Mouse (Mus musculus): ENCODE results near the gene Slc9a5.

Gene Slc9a5

DNA sequence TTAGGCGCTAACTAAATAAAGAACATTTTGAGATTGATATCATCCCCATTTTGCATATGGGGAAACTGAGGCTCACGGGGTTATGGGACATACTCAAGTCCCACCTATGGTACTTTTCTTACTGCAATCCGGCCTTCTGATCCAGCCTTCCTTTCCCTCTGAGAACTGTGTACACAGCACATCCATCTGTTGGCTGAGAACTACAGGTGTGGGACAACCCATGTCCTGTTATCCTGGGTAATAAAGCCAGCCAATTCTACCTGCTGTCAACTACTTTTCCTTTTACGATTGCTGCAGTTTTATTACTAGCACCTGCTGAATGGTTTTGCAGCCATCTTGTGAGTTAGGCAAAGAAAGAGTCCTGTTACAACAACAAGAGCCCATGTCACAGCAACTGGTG lies 5.9 kb downstream of the Slc9a5 start:
- DNase-seq (ENCODE audit: low spot score in 2 of 2): no peak

DNA sequence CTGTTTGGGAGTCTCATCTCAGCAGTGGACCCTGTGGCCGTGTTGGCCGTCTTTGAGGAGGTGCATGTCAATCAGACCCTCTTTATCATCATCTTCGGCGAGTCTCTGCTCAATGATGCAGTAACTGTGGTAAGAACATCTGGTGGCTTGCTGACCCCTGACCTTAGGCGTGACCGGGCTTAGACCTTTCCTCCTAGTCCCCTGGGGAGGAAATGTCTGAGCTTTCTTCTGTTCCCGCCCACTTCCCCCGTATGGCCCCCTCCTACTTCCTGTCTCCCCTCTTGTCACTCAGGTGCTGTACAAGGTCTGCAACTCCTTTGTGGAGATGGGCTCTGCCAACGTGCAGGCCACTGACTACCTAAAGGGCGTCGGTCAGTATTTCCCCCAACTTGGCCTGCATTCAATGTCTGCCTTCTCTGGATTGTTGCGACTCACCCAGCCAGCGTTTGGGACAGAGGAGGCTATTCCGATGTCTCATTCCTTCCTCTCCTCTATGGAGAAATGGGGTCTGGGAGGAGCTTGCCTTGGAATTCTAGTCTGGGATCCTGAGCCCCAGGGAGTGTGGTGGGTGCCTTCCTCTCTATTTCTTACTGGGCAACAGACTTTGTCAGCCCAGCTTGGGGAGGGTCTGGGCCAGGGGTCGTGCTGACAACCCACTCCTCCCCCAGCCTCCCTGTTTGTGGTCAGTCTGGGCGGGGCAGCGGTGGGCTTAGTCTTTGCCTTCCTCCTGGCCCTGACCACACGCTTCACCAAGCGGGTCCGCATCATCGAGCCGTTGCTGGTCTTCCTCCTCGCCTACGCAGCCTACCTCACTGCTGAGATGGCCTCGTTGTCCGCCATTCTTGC lies 6.8 kb downstream of the Slc9a5 start:
- no peak for DNase-seq (ENCODE audit: low spot score in 2 of 2)

DNA sequence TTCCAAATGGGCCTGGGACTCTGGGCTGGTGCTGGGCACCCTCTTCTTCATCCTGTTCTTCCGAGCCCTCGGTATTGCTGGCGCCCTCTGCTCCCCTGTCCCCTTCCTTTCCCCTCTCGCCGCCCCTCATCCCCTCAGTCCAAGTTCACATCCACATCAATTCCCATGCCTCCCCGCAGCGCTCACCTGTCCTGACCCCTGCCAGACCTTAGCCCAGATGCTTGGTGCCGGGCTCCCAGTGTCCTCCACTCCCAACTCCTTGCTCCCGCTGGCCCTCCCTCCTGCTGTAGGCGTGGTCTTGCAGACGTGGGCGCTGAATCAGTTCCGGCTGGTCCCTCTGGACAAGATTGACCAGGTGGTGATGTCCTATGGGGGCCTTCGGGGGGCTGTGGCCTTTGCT lies 8.0 kb downstream of the Slc9a5 start:
- DNase-seq (ENCODE audit: low spot score in 2 of 2): no peak

DNA sequence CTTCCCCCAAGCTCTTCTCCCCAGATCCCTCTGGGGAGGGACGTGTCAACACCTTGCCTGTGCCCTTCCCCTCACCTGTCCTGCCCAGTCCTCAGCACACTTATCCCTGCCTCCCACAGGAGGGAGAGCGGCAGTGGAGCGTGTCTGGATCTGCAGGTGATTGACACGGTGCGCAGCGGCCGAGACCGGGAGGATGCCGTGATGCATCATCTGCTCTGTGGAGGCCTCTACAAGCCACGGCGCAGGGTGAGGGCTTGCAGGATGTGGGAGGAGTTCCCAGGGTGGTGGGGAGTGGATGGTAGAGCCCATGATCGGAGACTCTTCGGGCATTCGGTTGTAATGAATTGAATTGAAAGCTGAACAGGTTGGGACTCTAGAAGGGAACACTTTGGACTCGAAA lies 10.6 kb downstream of the Slc9a5 start:
- no peak for DNase-seq (ENCODE audit: low spot score in 2 of 2)

DNA sequence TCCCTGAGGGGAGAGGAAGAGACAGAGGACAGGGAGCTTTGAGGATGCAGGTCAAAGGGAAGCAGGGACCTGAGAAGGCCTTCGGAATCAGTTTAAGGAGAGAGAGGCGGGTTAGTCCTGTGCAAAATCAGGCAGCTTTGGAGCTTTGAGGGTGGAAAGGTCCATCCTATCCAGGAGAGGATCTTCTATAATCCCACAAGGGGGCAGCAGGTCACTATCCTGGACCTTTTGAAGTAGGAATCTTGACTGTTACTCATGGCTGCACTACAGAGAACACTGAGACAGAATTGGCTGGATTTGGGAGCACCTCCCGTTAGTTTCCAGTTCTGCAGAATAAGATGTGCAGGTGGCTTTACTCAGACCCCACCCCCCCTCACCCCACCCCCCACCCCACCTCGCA lies 11.0 kb downstream of the Slc9a5 start:
- DNase-seq (ENCODE audit: low spot score in 2 of 2): no peak

DNA sequence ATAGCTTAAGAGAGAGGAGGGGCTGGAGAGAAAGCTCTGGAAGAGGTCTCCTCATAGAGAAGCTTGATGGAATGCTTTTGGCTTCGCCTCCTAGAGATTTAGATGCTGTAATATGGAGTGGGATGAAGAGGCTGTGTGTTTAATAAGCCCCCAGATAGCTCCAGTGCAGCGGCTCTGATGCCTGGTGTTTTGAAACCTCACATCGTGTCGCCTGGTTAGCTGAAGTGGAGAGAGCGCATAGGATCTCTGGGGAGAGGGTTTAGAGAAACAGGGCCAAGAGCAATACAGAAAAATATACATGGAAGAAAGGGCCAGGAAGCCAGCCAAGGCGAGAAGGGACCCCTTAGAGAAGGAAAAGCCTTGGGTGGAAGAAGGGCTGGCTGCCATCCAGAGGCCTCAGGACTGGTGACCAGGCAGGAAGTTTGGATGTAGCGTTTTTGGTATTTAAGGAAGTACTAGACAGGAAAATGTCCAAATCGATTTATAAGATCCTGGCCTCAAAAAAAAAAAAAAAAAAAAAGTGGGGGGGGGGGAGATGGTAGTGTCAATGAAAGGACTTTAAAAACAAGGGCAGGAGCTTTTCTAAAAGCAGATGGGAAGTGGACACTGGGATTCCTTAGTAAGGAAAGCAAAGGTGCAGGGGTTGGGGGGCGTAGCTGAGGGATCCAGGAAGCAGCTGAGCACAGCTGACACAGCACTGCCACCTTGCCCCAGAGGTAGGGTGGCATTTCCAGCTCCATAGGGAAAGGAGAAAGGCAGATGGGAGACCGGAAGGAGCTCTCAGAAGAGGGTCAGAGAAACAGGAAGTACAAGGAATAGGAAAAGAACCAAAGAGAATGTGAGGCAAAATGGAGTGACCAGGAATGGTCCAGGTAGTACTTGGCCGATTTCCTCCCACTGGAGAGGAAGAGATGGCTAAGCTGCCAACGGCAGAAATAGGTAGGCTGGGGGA lies 13.4 kb downstream of the Slc9a5 start:
- no peak for DNase-seq (ENCODE audit: low spot score in 2 of 2)

DNA sequence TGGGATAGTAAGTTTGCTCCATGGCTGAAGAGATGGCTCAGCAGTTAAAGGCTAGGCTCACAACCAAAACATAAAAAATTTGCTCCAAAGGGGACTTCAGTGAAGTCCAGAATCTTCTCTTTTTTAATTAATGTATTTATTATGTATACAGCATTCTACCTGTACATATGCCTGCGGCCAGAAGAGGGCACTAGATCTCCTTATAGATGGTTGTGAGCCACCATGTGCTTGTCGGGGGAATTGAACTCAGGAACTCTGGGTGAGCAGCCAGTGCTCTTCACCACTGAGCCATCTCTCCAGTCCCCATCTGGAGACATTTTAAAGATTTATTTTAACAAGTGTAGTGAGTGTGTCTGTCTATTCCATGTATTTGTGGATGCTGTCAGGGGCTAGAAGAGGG lies 18.5 kb downstream of the Slc9a5 start:
- DNase-seq (ENCODE audit: low spot score in 2 of 2): no peak

DNA sequence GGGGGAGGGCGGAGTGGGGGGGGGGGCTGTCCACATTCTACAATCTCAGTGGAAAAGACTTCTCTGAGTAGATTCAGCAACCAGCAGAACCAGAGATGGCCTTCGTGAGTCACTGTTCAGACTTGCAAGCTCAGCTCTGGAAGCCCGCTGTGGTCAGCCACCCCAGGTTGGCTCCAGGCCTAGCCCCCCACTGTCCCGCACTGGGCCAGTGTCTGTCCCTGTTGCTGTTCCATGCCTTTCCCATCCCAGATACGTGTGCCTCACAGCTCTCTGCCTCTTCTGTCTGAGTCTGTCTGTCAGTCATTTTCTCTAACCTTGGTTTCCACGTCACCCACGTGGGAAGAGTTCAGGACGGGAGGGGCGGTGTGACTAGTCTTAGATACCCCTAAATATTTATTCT lies 23.8 kb downstream of the Slc9a5 start:
- no peak for DNase-seq (ENCODE audit: low spot score in 2 of 2)

DNA sequence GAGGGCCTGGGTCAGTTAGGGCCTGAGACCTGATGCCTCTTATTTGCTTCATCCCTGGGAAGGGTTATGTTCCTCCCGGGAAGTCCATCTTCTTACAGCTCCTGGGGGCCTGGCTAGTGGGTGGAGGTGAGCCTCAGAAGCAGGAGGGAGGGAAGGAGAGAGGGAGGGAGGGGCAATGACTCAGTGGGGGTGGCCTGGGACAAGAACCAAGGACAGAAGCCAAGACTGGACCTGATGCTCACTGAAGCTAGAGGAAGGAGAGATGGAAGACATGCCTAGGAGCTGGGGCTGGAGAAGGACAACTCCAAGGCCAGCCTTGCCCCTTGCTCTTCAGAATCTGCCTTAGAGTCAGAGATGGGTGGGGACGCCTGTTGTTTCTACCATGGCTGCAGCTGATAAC lies 24.4 kb downstream of the Slc9a5 start, which contains the start of gene Plekhg4:
Plekhg4 (plus strand) TSS at position 243 of the 400 bp plus-strand sequence.
- no peak for DNase-seq (ENCODE audit: low spot score in 2 of 2)

DNA sequence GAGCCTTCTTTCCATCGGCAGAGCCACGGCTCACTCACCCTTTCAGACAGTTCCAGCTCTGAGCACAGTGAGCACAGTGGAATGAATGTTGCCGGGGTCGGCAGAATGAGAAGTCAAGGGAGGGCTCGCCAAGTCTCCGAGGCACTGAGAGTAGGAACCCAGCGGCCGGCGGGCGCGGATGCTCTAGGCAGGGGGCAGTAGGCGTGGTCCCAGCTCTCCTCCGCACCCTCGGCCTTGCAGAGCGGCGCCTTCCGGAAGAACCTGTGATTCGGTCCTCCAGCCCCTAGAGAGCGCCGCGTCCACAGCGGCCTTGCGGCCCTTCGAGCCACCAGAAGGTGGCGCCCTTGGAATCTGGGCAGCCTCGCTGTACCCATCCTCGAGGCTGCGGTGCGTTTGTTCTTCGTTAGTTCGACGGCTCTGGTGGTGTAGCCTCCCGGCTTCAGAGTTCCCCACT lies 25.9 kb downstream of the Slc9a5 start:
- no peak for DNase-seq (ENCODE audit: low spot score in 2 of 2)

DNA sequence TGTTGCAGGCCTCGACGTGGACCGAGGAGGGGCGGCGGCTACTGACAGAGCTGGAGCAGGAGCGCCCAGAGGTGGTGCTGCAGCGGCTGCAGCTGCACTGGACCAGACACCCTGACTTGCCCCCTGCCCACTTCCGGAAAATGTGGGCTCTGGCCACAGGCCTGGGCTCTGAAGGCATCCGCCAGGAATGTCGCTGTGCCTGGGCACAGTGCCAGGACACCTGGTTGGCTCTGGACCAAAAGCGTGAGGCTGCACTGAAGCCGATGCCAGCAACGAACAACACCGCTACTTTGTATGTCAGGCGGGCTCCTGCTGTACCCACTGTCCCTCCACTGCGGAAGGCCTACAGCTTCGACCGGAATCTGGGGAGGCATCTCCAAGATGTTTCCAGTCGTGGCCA lies 30.0 kb downstream of the Slc9a5 start:
- DNase-seq (ENCODE audit: low spot score in 2 of 2): peak in 1 of 2 experiments; percentile 12

DNA sequence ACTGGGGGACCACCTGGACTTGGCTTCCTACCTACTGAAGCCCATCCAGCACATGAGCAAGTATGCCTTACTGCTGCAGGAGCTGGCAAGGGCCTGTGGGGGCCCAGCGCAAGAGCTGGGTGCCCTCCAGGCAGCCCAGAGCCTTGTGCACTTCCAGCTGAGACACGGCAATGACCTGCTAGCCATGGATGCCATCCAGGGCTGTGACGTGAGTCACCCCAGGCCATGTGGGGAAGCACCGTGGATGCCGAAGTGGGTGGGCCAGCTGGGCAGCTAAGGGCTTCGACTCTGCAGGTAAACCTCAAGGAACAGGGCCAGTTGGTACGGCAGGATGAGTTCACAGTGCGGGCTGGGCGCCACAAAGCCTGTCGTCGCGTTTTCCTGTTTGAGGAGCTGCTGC lies 31.7 kb downstream of the Slc9a5 start:
- no peak for DNase-seq (ENCODE audit: low spot score in 2 of 2)

DNA sequence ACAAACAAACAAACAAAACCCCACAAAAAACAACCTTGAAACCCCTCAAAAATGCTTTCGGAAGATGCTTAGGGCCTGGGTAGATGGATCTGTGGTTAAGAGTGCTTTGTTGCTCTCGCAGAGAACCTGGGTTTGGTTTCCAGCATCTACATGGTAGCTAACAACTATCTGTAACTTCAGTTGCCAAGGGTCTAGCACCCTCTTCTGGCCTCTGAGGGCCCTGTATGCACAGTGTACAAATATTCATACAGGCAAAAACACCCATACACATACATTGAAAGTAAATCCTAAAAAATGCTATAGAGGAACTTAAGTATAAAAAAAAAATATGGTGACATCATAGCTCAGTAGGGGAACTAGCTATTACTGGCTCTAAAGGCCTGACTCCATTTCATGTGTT lies 35.4 kb downstream of the Slc9a5 start:
- DNase-seq (ENCODE audit: low spot score in 2 of 2): no peak

DNA sequence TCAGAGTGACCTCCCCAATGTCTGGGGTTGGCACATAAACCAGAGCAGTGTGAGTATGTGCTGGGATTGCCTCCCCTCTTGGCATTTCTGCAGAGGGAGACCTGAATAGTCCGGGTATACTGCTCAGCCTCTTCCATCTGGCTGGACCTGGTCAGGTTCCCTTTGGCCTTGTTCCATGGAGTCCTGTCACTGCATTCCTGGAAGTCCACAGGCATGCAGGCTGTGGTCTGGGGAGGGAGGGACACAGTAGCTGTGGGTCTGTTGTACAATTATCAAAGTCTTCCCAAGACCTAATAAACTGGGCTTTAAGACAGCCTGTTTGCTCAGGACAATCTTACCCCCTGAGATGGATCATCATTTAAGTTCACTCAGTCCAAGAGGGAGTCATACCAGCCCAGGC lies 38.5 kb downstream of the Slc9a5 start:
- no peak for DNase-seq (ENCODE audit: low spot score in 2 of 2)

DNA sequence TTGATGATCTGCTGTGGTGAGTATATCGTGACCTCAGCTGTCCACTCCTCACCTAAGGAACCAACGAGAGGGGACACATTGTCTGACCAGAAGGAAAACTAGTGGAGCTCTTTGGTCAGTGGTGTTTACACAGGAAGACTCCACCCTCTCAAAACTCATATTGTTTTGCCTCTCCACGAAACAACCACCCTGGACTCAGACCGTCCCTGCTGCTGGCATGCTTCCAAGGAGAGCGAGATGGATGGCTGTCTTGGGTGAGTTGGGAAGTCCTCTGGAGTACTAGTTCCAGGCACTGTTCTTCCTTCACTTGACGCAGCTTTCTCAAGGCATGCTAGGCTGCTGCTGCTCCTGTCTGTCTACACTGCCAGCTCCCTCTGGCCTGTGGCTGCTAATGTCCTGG lies 40.5 kb downstream of the Slc9a5 start:
- DNase-seq (ENCODE audit: low spot score in 2 of 2): no peak

DNA sequence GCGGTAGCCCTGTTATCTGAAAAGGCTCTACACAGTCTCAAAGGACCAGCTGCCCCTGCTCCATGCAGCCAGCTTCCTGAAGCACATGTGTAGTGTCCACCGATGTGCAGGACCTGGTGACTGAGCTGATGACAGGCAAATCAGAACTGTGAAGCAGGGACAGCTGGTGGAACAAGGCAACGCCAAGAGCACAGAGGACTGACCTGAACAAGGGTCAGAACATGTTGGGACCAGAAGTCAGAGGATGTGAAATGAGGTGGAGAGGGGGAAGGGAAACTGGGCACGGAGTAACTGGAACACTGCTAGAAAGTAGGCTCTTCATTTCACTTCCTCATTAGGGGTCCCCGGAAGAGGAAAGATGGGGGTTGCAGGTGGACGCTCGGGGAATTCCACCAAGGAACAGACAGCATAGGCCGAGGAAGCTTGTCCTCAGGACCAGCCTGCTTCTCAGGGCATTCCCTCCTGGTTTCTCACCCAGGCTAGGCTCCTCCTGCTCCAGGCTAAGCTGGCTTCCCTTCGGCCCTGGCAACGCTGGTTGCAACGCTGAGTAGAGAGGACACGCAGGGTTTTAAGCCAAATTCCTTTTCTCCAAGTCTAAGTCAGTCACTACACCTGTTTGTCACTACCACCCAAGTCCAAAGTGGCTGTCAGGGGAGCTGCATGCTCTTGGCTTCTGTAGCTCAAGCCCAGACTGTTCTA lies 44.6 kb downstream of the Slc9a5 start:
- DNase-seq (ENCODE audit: low spot score in 2 of 2): no peak

DNA sequence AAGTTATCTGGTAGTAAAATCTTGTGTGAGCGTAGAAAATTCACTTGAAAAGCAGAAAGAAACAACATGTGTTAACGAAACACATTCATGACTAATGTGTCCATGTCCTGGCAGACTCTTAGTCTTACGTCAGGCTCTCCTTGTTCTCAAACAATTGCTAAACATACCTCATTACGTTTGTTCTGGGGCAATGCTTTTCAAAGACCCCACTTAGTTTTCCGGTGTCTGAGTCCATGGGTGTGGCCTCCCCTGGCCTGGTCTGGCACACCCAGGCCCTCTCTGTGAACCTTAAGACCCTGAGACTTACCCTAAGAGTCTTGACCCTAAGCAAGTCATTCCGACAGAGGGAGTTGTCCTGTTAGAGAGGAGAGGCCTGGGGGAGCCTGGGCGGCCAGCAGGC lies 45.3 kb downstream of the Slc9a5 start:
- no peak for DNase-seq (ENCODE audit: low spot score in 2 of 2)

DNA sequence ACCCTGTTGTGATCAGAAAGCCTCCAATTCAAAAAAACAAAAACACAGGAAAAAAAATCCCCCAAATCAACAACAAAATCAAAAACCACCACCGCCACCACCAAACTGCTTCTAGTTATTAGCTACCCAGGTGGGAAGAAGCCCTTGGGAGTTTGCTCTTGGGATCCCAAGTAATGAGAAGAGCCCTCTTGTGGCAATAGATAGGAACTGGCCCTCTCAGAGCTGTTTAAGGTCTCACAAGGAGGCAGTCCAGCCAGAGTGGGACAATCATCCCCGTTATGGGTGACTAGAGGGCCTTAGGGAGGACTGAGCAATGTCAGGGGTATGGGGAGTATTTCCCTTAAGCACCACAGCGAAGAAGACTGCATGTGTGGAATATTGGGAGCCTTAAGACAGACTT lies 49.1 kb downstream of the Slc9a5 start:
- DNase-seq (ENCODE audit: low spot score in 2 of 2): peak in 1 of 2 experiments; percentile 55

DNA sequence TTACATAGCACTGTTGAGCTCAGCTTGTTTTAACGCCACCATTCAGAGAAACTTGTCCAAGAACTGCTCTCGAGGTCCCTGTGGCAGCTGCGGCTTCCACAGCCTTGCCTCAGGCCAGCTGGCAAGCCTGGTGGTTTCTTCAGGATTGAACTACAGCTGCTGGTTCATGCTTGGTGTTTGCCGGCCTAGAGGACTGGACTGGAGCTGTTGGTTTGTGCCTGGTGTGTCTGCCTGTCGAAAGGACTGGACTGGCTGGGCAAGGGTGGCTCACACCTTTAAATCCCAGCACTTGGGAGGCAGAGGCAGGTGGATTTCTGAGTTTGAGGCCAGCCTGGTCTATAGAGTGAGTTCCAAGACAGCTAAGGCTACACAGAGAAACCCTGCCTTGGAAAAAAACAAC lies 51.4 kb downstream of the Slc9a5 start:
- DNase-seq (ENCODE audit: low spot score in 2 of 2): no peak

DNA sequence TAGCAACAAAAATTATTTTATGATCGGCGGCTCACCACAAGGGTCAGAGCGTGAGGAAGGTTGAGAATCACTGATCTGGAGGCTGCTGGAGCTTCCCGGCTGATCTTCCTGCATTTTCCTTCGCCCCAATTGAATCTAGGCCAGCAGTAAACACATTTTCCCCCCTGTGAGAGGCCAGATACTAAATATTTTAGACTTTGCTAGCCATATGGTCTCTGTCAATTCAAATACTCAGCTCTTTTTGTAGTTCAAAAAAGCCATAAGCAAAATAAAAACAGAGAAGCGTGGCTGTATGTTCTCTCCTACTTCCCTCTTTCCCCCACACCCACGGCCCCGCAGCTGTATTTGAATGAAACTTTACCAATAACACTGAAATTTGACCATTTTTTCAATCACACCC lies 54.8 kb downstream of the Slc9a5 start:
- no peak for DNase-seq (ENCODE audit: low spot score in 2 of 2)

DNA sequence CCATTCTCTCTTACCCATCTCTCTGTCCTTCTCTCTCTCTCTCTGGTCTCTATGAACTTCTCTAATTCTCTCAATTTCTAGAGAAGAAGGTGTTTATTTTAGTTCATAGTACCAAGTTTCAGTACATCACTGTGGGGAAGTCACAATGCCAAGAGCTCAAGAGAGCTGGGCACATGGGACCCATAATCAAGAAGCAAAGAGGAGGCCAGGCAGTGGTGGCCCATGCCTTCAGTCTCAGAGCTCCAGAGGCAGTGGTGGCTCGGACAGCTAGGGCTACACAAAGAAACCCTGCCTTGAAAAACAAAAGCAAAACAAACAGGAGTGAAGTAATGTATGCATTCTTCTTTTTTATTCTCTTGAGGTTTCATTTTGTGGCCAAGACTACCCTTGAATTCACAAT lies 55.9 kb downstream of the Slc9a5 start:
- no peak for DNase-seq (ENCODE audit: low spot score in 2 of 2)

DNA sequence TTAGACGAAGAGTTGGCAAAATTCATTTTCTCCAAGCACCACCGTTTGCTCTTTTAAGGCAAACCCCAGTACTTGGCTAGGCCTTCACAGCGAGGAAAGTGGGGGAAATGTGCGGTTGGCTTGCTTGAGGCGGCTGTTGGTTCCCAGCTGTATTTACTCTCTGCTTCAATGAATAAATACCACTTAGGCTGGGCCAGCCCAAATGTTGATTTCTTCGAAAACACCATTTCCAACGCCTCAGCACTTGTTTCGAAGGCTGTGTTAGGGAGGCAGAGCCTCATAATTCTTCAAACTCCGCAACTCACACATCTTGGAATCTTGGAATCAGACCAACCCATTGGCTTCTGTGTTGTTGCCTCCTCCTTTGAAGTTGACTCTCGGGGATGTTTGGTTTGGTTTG lies 57.8 kb downstream of the Slc9a5 start:
- peak in 1 of 2 experiments; percentile 6 for DNase-seq (ENCODE audit: low spot score in 2 of 2)
